Mouse (Mus musculus) embryonic facial prominence, embryonic 12.5 days (tissue): Measurements from ENCODE around the gene Ccdc80. TPM values are rescaled to one million over a fixed set of nuclear protein-coding genes. Genes with fewer than 3 reads are reported as not detected.

Experiments
- ATAC-seq: fragments of 200-750 bp; cut with Nextera tagmentation; 2 replicates; pipeline ENCODE4 v1.8.0; 2017; ENCODE audit not compliant: insufficient number of reproducible peaks, insufficient read depth, low FRiP score, low TSS enrichment
- H3K27ac ChIP-seq: fragments of 300-500 bp; sonication (generic); 2 replicates; pipeline ENCODE4 v1.5.1; 2016; ENCODE audit warnings: mild to moderate bottlenecking
- H3K27me3 ChIP-seq: fragments of 300-500 bp; sonication (generic); 2 replicates; pipeline ENCODE4 v1.6.1; 2016; ENCODE audit warnings: mild to moderate bottlenecking, moderate library complexity
- H3K36me3 ChIP-seq: fragments of 300-500 bp; sonication (generic); 2 replicates; pipeline ENCODE4 v1.6.1; 2016; ENCODE audit warnings: mild to moderate bottlenecking
- H3K4me1 ChIP-seq: fragments of 300-500 bp; sonication (generic); 2 replicates; pipeline ENCODE4 v1.6.1; 2016
- H3K4me2 ChIP-seq: fragments of 300-500 bp; sonication (generic); replicated peaks from 2 replicates; pipeline ENCODE4 v1.6.1; 2016; ENCODE audit warnings: mild to moderate bottlenecking, moderate library complexity
- H3K4me3 ChIP-seq: fragments of 300-500 bp; sonication (generic); 2 replicates; pipeline ENCODE4 v1.5.1; 2016; ENCODE audit warnings: mild to moderate bottlenecking
- H3K9ac ChIP-seq: fragments of 300-500 bp; sonication (generic); 2 replicates; pipeline ENCODE4 v1.6.1; 2016; ENCODE audit warnings: mild to moderate bottlenecking, moderate library complexity
- H3K9me3 ChIP-seq: fragments of 300-500 bp; sonication (generic); 2 replicates; pipeline ENCODE4 v1.6.1; 2016; ENCODE audit warnings: mild to moderate bottlenecking, moderate library complexity
- WGBS: fragments of 180-500 bp; shearing (Covaris S2); methylation state at CpG from one replicate; pipeline ENCODE4 v1.1.7; 2016; 5-methylcytosine and 5-hydroxymethylcytosine counted together
- polyA plus RNA-seq: library from polyadenylated mRNA; unstranded; fragments of >200 nt; fragmentation: Nextera tagmentation; extraction: Ambion mirVana; gene quantifications from 2 replicates; pipeline ENCODE4 v1.2.1, GENCODE M21; 2016

Ccdc80 gene
- polyA plus RNA-seq = 38.7 and 49.6 TPM in 2 replicates

DNA sequence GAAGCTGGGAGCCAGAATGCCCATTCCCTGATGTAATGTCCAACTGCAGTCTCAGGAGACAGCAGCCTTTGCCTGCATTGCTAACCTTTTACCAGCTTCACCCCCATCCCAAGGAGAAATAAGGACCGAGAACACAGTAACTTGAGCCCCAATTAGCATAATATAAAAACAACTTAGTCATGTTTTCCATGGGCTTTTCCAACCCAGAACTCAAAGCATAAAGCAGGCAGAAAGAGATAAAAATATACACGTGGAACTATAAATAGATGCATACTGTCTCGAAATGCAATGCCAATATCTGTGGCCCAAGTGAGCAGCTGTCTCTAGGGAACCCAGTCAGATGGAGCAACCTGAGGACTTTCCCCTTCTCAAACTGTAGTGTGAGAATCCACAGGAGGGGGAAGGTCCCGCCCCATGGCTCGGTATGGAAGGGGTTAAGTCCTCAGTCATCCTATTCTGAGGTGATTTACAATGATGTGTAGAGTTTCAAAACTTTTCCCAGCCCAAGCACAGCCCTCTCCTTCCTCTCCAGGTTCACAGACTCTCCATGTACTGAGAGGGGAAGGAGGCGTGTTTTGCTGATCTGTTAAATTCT is at the start of gene Ccdc80:
Ccdc80 (plus strand) TSS at position 266 of the 595 bp plus-strand sequence.
- peak; percentile 86 for ATAC-seq
- H3K9me3 ChIP-seq = no peaks in the 10 kb centered on the region
- WGBS = 14% methylated on average over 6 of the region's 6 CpGs

GRCm38 (mm10) chr16:45044844-45045243 is 48.4 kb upstream of the Ccdc80 start:
- Histone ChIP-seq H3K4me2 (no peak overlapping the region), H3K27me3 (no peaks in the 10 kb centered on the region), H3K27ac (no peak overlapping the region), H3K4me1 (no peaks in the 10 kb centered on the region), H3K36me3 (no peaks in the 10 kb centered on the region), H3K9ac (no peak overlapping the region), H3K4me3 (no peak overlapping the region), H3K9me3 (no peaks in the 10 kb centered on the region)
- 58% methylated on average over 3 of the region's 3 CpGs for WGBS
- no peak for ATAC-seq

More for the DNA sequence above, at the start of gene Ccdc80:
- Histone ChIP-seq H3K27me3 (no peaks in the 10 kb centered on the region), H3K4me3 (peak within 1 kb of the TSS; percentile 45), H3K4me1 (peaks cover 14% of the 10 kb centered on the region; the same call in 1 of the 2 replicates), H3K36me3 (no peaks in the 10 kb centered on the region), H3K9ac (peak within 1 kb of the TSS; percentile 52), H3K27ac (peak within 1 kb of the TSS; percentile 79), H3K4me2 (peak within 1 kb of the TSS; percentile 50)

- Histone ChIP-seq H3K9ac (no peak overlapping the region), H3K36me3 (no peaks in the 10 kb centered on the region), H3K4me2 (no peak overlapping the region), H3K4me3 (no peak overlapping the region), H3K9me3 (no peaks in the 10 kb centered on the region), H3K4me1 (no peaks in the 10 kb centered on the region), H3K27ac (no peak overlapping the region), H3K27me3 (no peaks in the 10 kb centered on the region)
- WGBS = 89% methylated on average over 7 of the region's 7 CpGs
- no peak for ATAC-seq
These were observed 36.0 kb upstream of the Ccdc80 start for GRCm38 (mm10) chr16:45057222-45057621.

- no peaks in the 10 kb centered on the region for H3K36me3 ChIP-seq
- no peaks in the 10 kb centered on the region for H3K4me1 ChIP-seq
- no peak overlapping the region for H3K27ac ChIP-seq
- 80% methylated on average over 4 of the region's 4 CpGs for WGBS
- no peak for ATAC-seq
- H3K4me2 ChIP-seq = no peak overlapping the region
- no peak overlapping the region for H3K9ac ChIP-seq
- no peaks in the 10 kb centered on the region for H3K9me3 ChIP-seq
- no peak overlapping the region for H3K4me3 ChIP-seq
- no peaks in the 10 kb centered on the region for H3K27me3 ChIP-seq
These were observed 35.3 kb upstream of the Ccdc80 start for GRCm38 (mm10) chr16:45057922-45058321.

- no peaks in the 10 kb centered on the region for H3K9me3 ChIP-seq
- H3K4me1 ChIP-seq = no peaks in the 10 kb centered on the region
- H3K4me3 ChIP-seq = no peak overlapping the region
- H3K9ac ChIP-seq = no peak overlapping the region
- H3K36me3 ChIP-seq = no peaks in the 10 kb centered on the region
- ATAC-seq = no peak
- H3K27me3 ChIP-seq = no peaks in the 10 kb centered on the region
- H3K4me2 ChIP-seq = no peak overlapping the region
- WGBS = 36% methylated on average over 3 of the region's 3 CpGs
- no peak overlapping the region for H3K27ac ChIP-seq
These were observed 32.1 kb upstream of the Ccdc80 start for GRCm38 (mm10) chr16:45061140-45061539.

DNA sequence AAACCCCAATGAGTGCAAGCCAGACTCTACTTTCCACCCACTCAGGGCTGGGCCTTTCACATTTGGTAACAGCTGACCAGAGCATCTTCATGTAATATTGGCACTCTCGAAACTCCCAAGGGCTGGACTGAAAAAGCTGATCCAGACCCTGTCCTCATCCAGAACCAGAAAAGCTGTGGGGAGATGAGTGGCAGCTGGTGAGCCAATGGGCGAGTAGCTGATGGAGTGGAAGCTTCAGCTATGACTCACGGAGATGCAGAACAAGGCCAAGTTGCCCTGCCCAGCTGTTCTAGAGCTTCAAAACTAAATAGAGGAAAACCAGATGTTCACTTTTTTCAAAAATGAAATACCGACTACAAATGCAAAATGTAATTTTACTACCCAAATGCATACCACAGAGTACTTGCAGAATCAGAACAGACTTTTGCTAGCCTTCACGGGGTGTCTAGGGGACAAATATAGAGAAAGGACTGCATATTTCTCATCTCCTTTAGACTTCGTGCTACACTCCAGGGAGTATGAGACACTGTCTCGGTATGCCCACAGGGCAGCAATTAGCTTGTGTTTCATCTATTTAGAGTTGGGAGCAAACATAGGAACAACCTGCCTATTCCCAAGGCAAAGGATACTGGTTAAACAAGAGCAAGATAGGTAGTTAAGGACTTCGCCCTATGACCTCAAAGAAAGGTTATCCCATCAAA is 22.7 kb upstream of the Ccdc80 start:
- H3K4me2 ChIP-seq = no peak overlapping the region
- H3K27me3 ChIP-seq = no peaks in the 10 kb centered on the region
- H3K9me3 ChIP-seq = no peaks in the 10 kb centered on the region
- H3K27ac ChIP-seq = no peak overlapping the region
- ATAC-seq = no peak
- H3K4me3 ChIP-seq = no peak overlapping the region
- no peaks in the 10 kb centered on the region for H3K4me1 ChIP-seq
- no peak overlapping the region for H3K9ac ChIP-seq
- H3K36me3 ChIP-seq = no peaks in the 10 kb centered on the region
- 69% methylated on average over 8 of the region's 8 CpGs for WGBS

DNA sequence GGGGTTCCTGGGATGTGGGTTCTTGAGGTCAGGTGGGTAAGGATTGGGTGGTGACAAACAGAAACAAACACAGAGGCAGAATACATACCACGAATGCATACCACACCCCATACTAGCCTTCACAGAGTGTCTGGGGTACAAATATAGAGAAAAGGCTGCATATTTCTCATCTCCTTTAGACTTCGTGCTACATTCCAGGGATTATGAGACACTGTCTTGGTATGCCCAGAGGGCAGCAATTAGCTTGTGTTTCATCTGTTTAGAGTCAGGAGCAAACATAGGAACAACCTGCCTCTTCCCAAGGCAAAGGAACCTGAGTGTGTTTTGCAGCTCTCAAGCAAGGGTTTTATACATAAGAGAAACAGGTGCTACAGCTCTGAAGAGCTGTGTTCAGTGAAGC is 21.8 kb upstream of the Ccdc80 start:
- WGBS = 64% methylated on average over 2 of the region's 2 CpGs
- Histone ChIP-seq H3K4me3 (no peak overlapping the region), H3K27me3 (no peaks in the 10 kb centered on the region), H3K27ac (no peak overlapping the region), H3K4me1 (no peaks in the 10 kb centered on the region), H3K4me2 (no peak overlapping the region), H3K9me3 (no peaks in the 10 kb centered on the region), H3K36me3 (no peaks in the 10 kb centered on the region), H3K9ac (no peak overlapping the region)
- ATAC-seq = no peak

DNA sequence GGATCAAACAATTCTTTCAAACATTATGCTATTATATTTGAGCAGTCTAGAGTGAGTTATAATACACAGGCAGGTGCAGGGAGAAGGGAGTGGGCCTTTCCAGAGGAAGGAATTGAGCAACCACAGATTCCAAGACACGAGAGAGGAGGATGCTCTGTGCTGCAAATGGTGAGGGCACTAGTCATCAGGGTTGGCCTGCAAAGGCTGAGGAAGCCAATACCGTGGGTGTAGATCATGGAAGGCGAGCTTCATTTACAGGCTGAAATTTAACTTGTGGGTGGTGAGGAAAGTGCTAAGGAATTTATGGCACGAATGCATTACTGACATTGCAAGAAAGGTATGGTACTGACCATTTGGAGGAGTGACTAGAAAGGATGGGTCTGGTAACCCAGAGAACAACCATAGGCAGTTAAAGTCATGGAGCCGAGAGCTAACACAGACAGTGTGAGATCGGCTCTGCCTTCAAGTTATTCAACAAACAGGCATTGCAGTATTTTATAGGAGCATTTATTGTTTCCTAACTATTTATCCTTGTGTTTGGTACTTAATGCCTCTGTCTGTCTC is 15.6 kb upstream of the Ccdc80 start:
- no peak for ATAC-seq
- Histone ChIP-seq H3K9me3 (no peaks in the 10 kb centered on the region), H3K4me1 (no peaks in the 10 kb centered on the region), H3K27ac (no peak overlapping the region), H3K27me3 (no peaks in the 10 kb centered on the region), H3K4me3 (no peak overlapping the region), H3K36me3 (no peaks in the 10 kb centered on the region), H3K9ac (no peak overlapping the region), H3K4me2 (no peak overlapping the region)
- 83% methylated on average over 6 of the region's 6 CpGs for WGBS

GRCm38 (mm10) chr16:45079322-45079721 is 13.9 kb upstream of the Ccdc80 start:
- H3K4me2 ChIP-seq = no peak overlapping the region
- no peak overlapping the region for H3K27ac ChIP-seq
- no peaks in the 10 kb centered on the region for H3K4me1 ChIP-seq
- 41% methylated on average over 2 of the region's 2 CpGs for WGBS
- no peaks in the 10 kb centered on the region for H3K9me3 ChIP-seq
- H3K4me3 ChIP-seq = no peak overlapping the region
- no peak for ATAC-seq
- H3K36me3 ChIP-seq = no peaks in the 10 kb centered on the region
- no peaks in the 10 kb centered on the region for H3K27me3 ChIP-seq
- no peak overlapping the region for H3K9ac ChIP-seq

DNA sequence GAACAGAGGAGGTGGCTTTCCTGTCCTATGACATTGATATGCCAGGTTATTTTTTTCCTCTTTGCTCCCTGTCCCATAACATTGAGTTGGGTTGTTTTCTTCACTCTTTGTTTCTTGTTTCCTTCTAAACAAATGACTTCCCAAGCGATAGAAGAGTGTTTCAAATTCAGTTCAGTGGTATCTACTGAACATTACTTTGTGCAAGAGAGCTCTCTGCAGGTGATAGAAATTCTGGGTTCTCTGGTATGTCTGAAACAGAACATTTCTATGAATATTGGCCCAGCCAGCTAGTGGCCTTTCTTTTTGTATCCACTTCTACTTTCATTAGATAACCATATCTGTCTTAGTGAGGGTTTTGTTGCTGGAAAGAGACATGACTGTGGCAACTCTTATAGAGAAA is 4.4 kb upstream of the Ccdc80 start:
- Histone ChIP-seq H3K9ac (no peak overlapping the region), H3K4me2 (no peak overlapping the region), H3K4me1 (peaks cover 7% of the 10 kb centered on the region; the same call in 1 of the 2 replicates), H3K4me3 (no peak overlapping the region), H3K27ac (no peak overlapping the region), H3K27me3 (no peaks in the 10 kb centered on the region), H3K36me3 (no peaks in the 10 kb centered on the region), H3K9me3 (no peaks in the 10 kb centered on the region)
- 80% methylated on average over 1 of the region's 1 CpGs for WGBS
- ATAC-seq = no peak

GRCm38 (mm10) chr16:45090005-45090404 is 3.2 kb upstream of the Ccdc80 start:
- H3K27me3 ChIP-seq = no peaks in the 10 kb centered on the region
- no peak overlapping the region for H3K4me3 ChIP-seq
- WGBS = 11% methylated on average over 10 of the region's 10 CpGs
- ATAC-seq = peak; percentile 50; the same call in 1 of the 2 replicates
- no peak overlapping the region for H3K9ac ChIP-seq
- no peaks in the 10 kb centered on the region for H3K9me3 ChIP-seq
- H3K36me3 ChIP-seq = no peaks in the 10 kb centered on the region
- H3K4me1 ChIP-seq = peaks cover 14% of the 10 kb centered on the region; the same call in 1 of the 2 replicates
- no peak overlapping the region for H3K27ac ChIP-seq
- H3K4me2 ChIP-seq = no peak overlapping the region
